Mouse (Mus musculus) C2C12 (cell line): Measurements from ENCODE around the gene Hcrtr1. TPM values are rescaled to one million over a fixed set of nuclear protein-coding genes. Genes with fewer than 3 reads are reported as not detected.

Source experiments
- H3K27me3 ChIP-seq: one replicate; pipeline ENCODE4 v1.6.1; 2011; ENCODE audit not compliant: control insufficient read depth, insufficient read depth, insufficient read length
- H3K36me3 ChIP-seq: one replicate; pipeline ENCODE4 v1.6.1; 2011; ENCODE audit not compliant: control insufficient read depth, insufficient read depth
- H3K4me3 ChIP-seq: one replicate; pipeline ENCODE4 v1.5.1; 2011; ENCODE audit warnings: mild to moderate bottlenecking, control low read depth; ENCODE audit not compliant: poor library complexity, insufficient read depth, severe bottlenecking
- H3K79me2 ChIP-seq: one replicate; pipeline ENCODE4 v1.6.1; 2011; ENCODE audit not compliant: control insufficient read depth, insufficient read depth
- H3K79me3 ChIP-seq: one replicate; pipeline ENCODE4 v1.6.1; 2011; ENCODE audit warnings: low read depth, control low read depth
- H3ac ChIP-seq: one replicate; pipeline ENCODE3; 2011; ENCODE audit warnings: low read depth; ENCODE audit not compliant: control insufficient read depth, insufficient read length
- CEBPB ChIP-seq: IDR thresholded peaks from one replicate; pipeline ENCODE4 v1.6.1; 2011; ENCODE audit warnings: low read depth, mild to moderate bottlenecking, control low read depth, moderate library complexity
- CTCF ChIP-seq: IDR thresholded peaks from one replicate; pipeline ENCODE4 v1.5.1; 2011; ENCODE audit not compliant: control insufficient read depth, insufficient read depth, insufficient read length
- FOSL1 ChIP-seq: IDR thresholded peaks from one replicate; pipeline ENCODE4 v1.8.0; 2011; ENCODE audit warnings: mild to moderate bottlenecking, low read length; ENCODE audit not compliant: poor library complexity, insufficient read depth, severe bottlenecking
- MAX ChIP-seq: IDR thresholded peaks from one replicate; pipeline ENCODE4 v1.6.1; 2011; ENCODE audit warnings: mild to moderate bottlenecking, control low read depth
- MYOD1 ChIP-seq: IDR thresholded peaks from one replicate; pipeline ENCODE4 v1.6.1; 2011; ENCODE audit warnings: low read depth; ENCODE audit not compliant: control insufficient read depth, insufficient read length
- MYOG ChIP-seq: IDR thresholded peaks from one replicate; pipeline ENCODE4 v1.6.1; 2011; ENCODE audit not compliant: control insufficient read depth, insufficient read length; ENCODE audit errors: extremely low read depth
- USF1 ChIP-seq: IDR thresholded peaks from one replicate; pipeline ENCODE4 v1.6.1; 2011; ENCODE audit warnings: low read depth, mild to moderate bottlenecking, control low read depth, moderate library complexity
- polyA plus RNA-seq: library from polyadenylated mRNA; unstranded; fragments of >200 nt; fragmentation: generic; extraction: Trizol; gene quantifications from one replicate; pipeline ENCODE4 v1.2.1, GENCODE M21; 2012; ENCODE audit warnings: missing spikeins

Gene Hcrtr1
- polyA plus RNA-seq, 1 experiment: not detected

DNA sequence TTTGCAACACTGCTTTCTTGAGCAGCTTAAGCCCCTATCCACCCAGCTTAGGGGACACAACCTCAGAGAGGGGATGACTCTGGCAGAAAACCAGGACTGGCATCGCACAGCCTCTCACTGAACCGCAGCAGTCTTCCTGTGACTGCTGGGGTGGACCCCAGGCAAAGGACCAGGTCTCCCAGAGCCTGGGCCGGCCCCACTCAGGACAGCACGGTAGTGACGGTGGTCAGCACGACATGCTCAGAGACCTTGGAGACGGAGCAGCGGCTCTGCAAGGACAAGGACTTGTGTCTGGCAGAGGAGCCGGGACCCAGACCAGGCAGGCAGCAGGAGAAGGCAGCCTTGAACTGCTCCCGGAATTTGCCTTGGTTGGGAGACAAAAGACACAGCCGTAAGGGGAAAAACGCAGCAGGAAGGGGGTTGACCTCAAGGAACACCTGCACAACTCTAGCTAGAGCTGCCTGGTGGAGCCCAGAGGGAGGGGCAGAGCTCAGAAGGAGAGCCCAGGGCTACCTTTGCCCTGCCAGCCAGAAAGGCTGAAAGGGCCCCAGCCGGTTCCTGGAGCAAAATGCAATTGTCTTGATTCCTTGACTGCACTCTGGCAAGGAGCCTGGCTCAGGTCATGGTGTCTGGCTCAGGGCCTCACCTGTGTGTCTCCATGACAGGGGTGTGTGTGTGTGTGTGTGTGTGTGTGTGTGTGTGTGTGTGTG lies 8.4 kb downstream of the Hcrtr1 start:
- peaks cover 6% of the 10 kb centered on the region for H3K27me3 ChIP-seq
- H3ac ChIP-seq: no peak overlapping the region
- H3K36me3 ChIP-seq: peaks cover 12% of the 10 kb centered on the region
- TF ChIP-seq MYOG: no peak
- no peak for TF ChIP-seq CEBPB
- TF ChIP-seq MYOD1: no peak
- no peak for TF ChIP-seq CTCF
- TF ChIP-seq USF1: no peak
- no peak for TF ChIP-seq FOSL1
- no peak for TF ChIP-seq MAX
- H3K79me2 ChIP-seq: no peaks in the 10 kb centered on the region
- no peak overlapping the region for H3K4me3 ChIP-seq
- H3K79me3 ChIP-seq: no peaks in the 10 kb centered on the region

DNA sequence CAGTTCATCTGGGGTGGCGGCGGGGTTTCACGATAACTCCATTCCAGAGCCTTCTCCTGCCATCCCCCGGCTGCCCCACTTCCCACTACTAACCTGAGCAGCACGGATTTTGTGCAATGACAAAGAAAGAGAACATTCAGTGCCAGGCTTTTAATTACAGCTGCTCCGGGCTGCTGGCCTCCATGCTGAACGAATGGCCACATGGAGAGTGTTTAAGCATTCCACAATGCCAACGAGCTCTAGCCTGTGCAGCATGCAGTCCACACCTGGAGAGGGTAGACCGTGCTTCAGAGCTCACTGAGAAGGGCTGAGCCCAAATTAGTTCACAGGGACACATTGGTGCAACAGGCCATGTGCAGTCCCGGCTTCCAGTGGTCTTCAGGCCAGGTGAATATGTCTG lies 9.1 kb downstream of the Hcrtr1 start:
- Histone ChIP-seq H3K79me2 (no peaks in the 10 kb centered on the region), H3K4me3 (no peak overlapping the region), H3K27me3 (no peaks in the 10 kb centered on the region), H3K36me3 (peaks cover 13% of the 10 kb centered on the region), H3K79me3 (no peaks in the 10 kb centered on the region), H3ac (no peak overlapping the region)
- no peak for TF ChIP-seq CEBPB
- TF ChIP-seq MAX: no peak
- TF ChIP-seq FOSL1: no peak
- TF ChIP-seq MYOG: no peak
- TF ChIP-seq MYOD1: no peak
- TF ChIP-seq USF1: no peak
- TF ChIP-seq CTCF: no peak

DNA sequence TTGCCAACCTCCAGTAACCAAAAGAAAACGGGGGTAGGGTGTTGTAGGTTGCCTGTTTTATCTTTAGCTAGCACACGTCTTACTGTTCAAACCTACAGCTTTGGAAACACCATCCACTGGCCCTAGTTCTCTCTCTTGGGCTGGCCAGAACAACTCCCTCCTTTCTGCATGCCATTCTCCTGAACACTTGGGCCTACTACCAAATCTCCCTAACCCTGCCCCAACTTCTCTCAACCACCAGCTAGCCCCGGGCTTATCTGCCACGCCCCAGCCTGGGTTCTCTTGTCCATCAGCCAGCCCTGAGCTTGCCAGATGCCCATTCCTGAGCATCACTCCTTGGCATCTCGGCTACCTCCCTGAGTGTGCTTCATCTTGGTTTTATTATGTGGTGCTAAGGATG lies 10.3 kb downstream of the Hcrtr1 start:
- H3K79me3 ChIP-seq: no peaks in the 10 kb centered on the region
- TF ChIP-seq CTCF (no peak), MAX (no peak), CEBPB (no peak), MYOG (no peak), MYOD1 (no peak), FOSL1 (no peak), USF1 (no peak)
- peaks cover 19% of the 10 kb centered on the region for H3K36me3 ChIP-seq
- H3K4me3 ChIP-seq: no peak overlapping the region
- H3ac ChIP-seq: no peak overlapping the region
- H3K27me3 ChIP-seq: no peaks in the 10 kb centered on the region
- H3K79me2 ChIP-seq: no peaks in the 10 kb centered on the region

- TF ChIP-seq CEBPB: no peak
- TF ChIP-seq USF1: no peak
- no peak for TF ChIP-seq CTCF
- no peak for TF ChIP-seq MYOG
- no peak for TF ChIP-seq MAX
- TF ChIP-seq MYOD1: no peak
- TF ChIP-seq FOSL1: no peak
- no peaks in the 10 kb centered on the region for H3K27me3 ChIP-seq
- H3K36me3 ChIP-seq: peaks cover 19% of the 10 kb centered on the region
- no peak overlapping the region for H3ac ChIP-seq
- H3K79me3 ChIP-seq: no peaks in the 10 kb centered on the region
- no peaks in the 10 kb centered on the region for H3K79me2 ChIP-seq
- no peak overlapping the region for H3K4me3 ChIP-seq
Measured at GRCm38 (mm10) chr4:130125935-130126334, 13.2 kb downstream of the Hcrtr1 start.

DNA sequence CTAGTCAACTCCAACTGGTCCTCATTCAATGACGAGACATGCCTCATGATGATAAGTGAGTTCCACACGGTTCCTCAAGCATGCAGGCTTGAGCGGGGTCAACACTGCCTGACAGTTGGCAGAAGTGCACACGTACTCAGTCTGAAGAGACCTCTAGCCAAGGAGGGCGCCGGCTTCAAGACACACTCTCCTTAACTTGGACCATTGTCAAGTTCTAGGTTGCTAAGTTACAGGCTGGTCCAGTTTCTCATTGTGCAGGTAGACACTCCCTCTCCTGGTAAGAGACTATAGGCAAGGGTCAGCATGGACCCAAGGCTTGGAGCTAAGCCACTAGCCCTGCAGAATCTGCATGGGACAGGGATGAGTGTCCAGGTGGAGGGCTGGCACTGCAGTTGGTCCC lies 14.0 kb downstream of the Hcrtr1 start:
- H3K36me3 ChIP-seq: peaks cover 19% of the 10 kb centered on the region
- no peak overlapping the region for H3ac ChIP-seq
- no peaks in the 10 kb centered on the region for H3K79me2 ChIP-seq
- H3K27me3 ChIP-seq: no peaks in the 10 kb centered on the region
- TF ChIP-seq FOSL1 (no peak), MYOG (no peak)
- H3K79me3 ChIP-seq: no peaks in the 10 kb centered on the region
- no peak overlapping the region for H3K4me3 ChIP-seq

- TF ChIP-seq MYOD1: no peak
- Histone ChIP-seq H3K79me3 (no peaks in the 10 kb centered on the region), H3K4me3 (no peak overlapping the region), H3K27me3 (no peaks in the 10 kb centered on the region), H3ac (no peak overlapping the region), H3K36me3 (peaks cover 19% of the 10 kb centered on the region), H3K79me2 (no peaks in the 10 kb centered on the region)
Measured at GRCm38 (mm10) chr4:130124110-130124509, 15.0 kb downstream of the Hcrtr1 start.
